Mouse (Mus musculus): ENCODE data around the gene Rnf220.

- TF ChIP-seq CTCF (IDR thresholded peaks at IDR 0.05; ENCODE audit: borderline replicate concordance, insufficient read depth, low read length) (no peak), POLR2A (IDR thresholded peaks at IDR 0.05; ENCODE audit: low read depth, low read length) (no peak)
Observed at GRCm38 (mm10) chr4:117253218-117254016, 243.4 kb downstream of the Rnf220 start.

Data from embryonic fibroblast, embryonic 13.5 days (primary cell).